Mouse (Mus musculus): Measurements from ENCODE around the gene Il4. TPM values are rescaled to one million over a fixed set of nuclear protein-coding genes. Genes with fewer than 3 reads are reported as not detected.

Il4 gene
- polyA plus RNA-seq, 1 experiment from 2014 or later, result 7.6 TPM

- Histone ChIP-seq H3K9ac (replicated peaks; ENCODE audit: low read depth, low read length) (no peak overlapping the region), H3K9me3 (ENCODE audit: control insufficient read depth, low read length) (no peaks in the 10 kb centered on the region), H3K36me3 (ENCODE audit: control insufficient read depth, insufficient read depth, low read length) (peaks cover 71% of the 10 kb centered on the region), H3K4me1 (ENCODE audit: control insufficient read depth, insufficient read depth, low read length) (no peaks in the 10 kb centered on the region), H3K27me3 (ENCODE audit: control insufficient read depth, insufficient read depth, low read length) (no peaks in the 10 kb centered on the region), H3K27ac (ENCODE audit: low read depth, low read length) (no peak overlapping the region), H3K4me3 (ENCODE audit: low read depth, low read length) (no peak overlapping the region), H3K4me2 (ENCODE audit: low read depth, low read length) (no peak overlapping the region)
- ATAC-seq (ENCODE audit: low read depth), result no peak
- WGBS, result 48% methylated on average over 15 of the region's 15 CpGs
Measured at GRCm38 (mm10) chr11:53590368-53590768, 28.1 kb downstream of the Il4 start.

GRCm38 (mm10) chr11:53588279-53588678 is 30.2 kb downstream of the Il4 start:
- Histone ChIP-seq H3K4me1 (ENCODE audit: control insufficient read depth, insufficient read depth, low read length) (no peaks in the 10 kb centered on the region), H3K36me3 (ENCODE audit: control insufficient read depth, insufficient read depth, low read length) (peaks cover 76% of the 10 kb centered on the region), H3K27me3 (ENCODE audit: control insufficient read depth, insufficient read depth, low read length) (no peaks in the 10 kb centered on the region), H3K9me3 (ENCODE audit: control insufficient read depth, low read length) (no peaks in the 10 kb centered on the region), H3K4me2 (ENCODE audit: low read depth, low read length) (no peak overlapping the region), H3K9ac (replicated peaks; ENCODE audit: low read depth, low read length) (no peak overlapping the region), H3K27ac (ENCODE audit: low read depth, low read length) (no peak overlapping the region), H3K4me3 (ENCODE audit: low read depth, low read length) (no peak overlapping the region)
- ATAC-seq (ENCODE audit: low read depth), result no peak
- WGBS, result 89% methylated on average over 8 of the region's 8 CpGs

- no peak overlapping the region for H3K4me3 ChIP-seq (ENCODE audit: low read depth, low read length)
- H3K9me3 ChIP-seq (ENCODE audit: control insufficient read depth, low read length), result no peaks in the 10 kb centered on the region
- 96% methylated on average over 6 of the region's 6 CpGs for WGBS
- H3K27ac ChIP-seq (ENCODE audit: low read depth, low read length), result no peak overlapping the region
- no peak for ATAC-seq (ENCODE audit: low read depth)
- H3K27me3 ChIP-seq (ENCODE audit: control insufficient read depth, insufficient read depth, low read length), result no peaks in the 10 kb centered on the region
- H3K4me2 ChIP-seq (ENCODE audit: low read depth, low read length), result no peak overlapping the region
- no peaks in the 10 kb centered on the region for H3K4me1 ChIP-seq (ENCODE audit: control insufficient read depth, insufficient read depth, low read length)
- H3K9ac ChIP-seq (replicated peaks; ENCODE audit: low read depth, low read length), result no peak overlapping the region
- peaks cover 62% of the 10 kb centered on the region for H3K36me3 ChIP-seq (ENCODE audit: control insufficient read depth, insufficient read depth, low read length)
Measured at GRCm38 (mm10) chr11:53585510-53585909, 33.0 kb downstream of the Il4 start.

- no peak overlapping the region for H3K9ac ChIP-seq (replicated peaks; ENCODE audit: low read depth, low read length)
- no peaks in the 10 kb centered on the region for H3K4me1 ChIP-seq (ENCODE audit: control insufficient read depth, insufficient read depth, low read length)
- no peak overlapping the region for H3K27ac ChIP-seq (ENCODE audit: low read depth, low read length)
- H3K4me3 ChIP-seq (ENCODE audit: low read depth, low read length), result no peak overlapping the region
- WGBS, result 58% methylated on average over 3 of the region's 3 CpGs
- no peak for ATAC-seq (ENCODE audit: low read depth)
- no peaks in the 10 kb centered on the region for H3K9me3 ChIP-seq (ENCODE audit: control insufficient read depth, low read length)
- H3K4me2 ChIP-seq (ENCODE audit: low read depth, low read length), result no peak overlapping the region
- peaks cover 60% of the 10 kb centered on the region for H3K36me3 ChIP-seq (ENCODE audit: control insufficient read depth, insufficient read depth, low read length)
- no peaks in the 10 kb centered on the region for H3K27me3 ChIP-seq (ENCODE audit: control insufficient read depth, insufficient read depth, low read length)
Measured at GRCm38 (mm10) chr11:53584849-53585248, 33.6 kb downstream of the Il4 start.

- H3K4me1 ChIP-seq (ENCODE audit: control insufficient read depth, insufficient read depth, low read length), result no peaks in the 10 kb centered on the region
- no peaks in the 10 kb centered on the region for H3K9me3 ChIP-seq (ENCODE audit: control insufficient read depth, low read length)
- ATAC-seq (ENCODE audit: low read depth), result no peak
- peaks cover 55% of the 10 kb centered on the region for H3K36me3 ChIP-seq (ENCODE audit: control insufficient read depth, insufficient read depth, low read length)
- WGBS, result 60% methylated on average over 10 of the region's 10 CpGs
- H3K4me2 ChIP-seq (ENCODE audit: low read depth, low read length), result no peak overlapping the region
- H3K27ac ChIP-seq (ENCODE audit: low read depth, low read length), result no peak overlapping the region
- H3K27me3 ChIP-seq (ENCODE audit: control insufficient read depth, insufficient read depth, low read length), result no peaks in the 10 kb centered on the region
- H3K9ac ChIP-seq (replicated peaks; ENCODE audit: low read depth, low read length), result no peak overlapping the region
- H3K4me3 ChIP-seq (ENCODE audit: low read depth, low read length), result no peak overlapping the region
Measured at GRCm38 (mm10) chr11:53583151-53583550, 35.3 kb downstream of the Il4 start.

- no peak overlapping the region for H3K4me3 ChIP-seq (ENCODE audit: low read depth, low read length)
- H3K4me1 ChIP-seq (ENCODE audit: control insufficient read depth, insufficient read depth, low read length), result no peaks in the 10 kb centered on the region
- H3K9me3 ChIP-seq (ENCODE audit: control insufficient read depth, low read length), result no peaks in the 10 kb centered on the region
- WGBS, result 96% methylated on average over 3 of the region's 3 CpGs
- ATAC-seq (ENCODE audit: low read depth), result no peak
- H3K4me2 ChIP-seq (ENCODE audit: low read depth, low read length), result no peak overlapping the region
- H3K36me3 ChIP-seq (ENCODE audit: control insufficient read depth, insufficient read depth, low read length), result peaks cover 45% of the 10 kb centered on the region
- no peaks in the 10 kb centered on the region for H3K27me3 ChIP-seq (ENCODE audit: control insufficient read depth, insufficient read depth, low read length)
- no peak overlapping the region for H3K9ac ChIP-seq (replicated peaks; ENCODE audit: low read depth, low read length)
- no peak overlapping the region for H3K27ac ChIP-seq (ENCODE audit: low read depth, low read length)
Measured at GRCm38 (mm10) chr11:53580562-53580961, 37.9 kb downstream of the Il4 start.

GRCm38 (mm10) chr11:53567224-53568014 is 51.0 kb downstream of the Il4 start, which contains the start of gene Kif3a:
TSS of gene Kif3a (plus strand) at chr11:53567379.
- Histone ChIP-seq H3K27ac (ENCODE audit: low read depth, low read length) (peak within 1 kb of the TSS; percentile 74), H3K4me3 (ENCODE audit: low read depth, low read length) (peak within 1 kb of the TSS; percentile 77)
- under 1% methylated on average over 66 of the region's 69 CpGs for WGBS

GRCm38 (mm10) chr11:53566646-53567045 is 51.8 kb downstream of the Il4 start:
- Histone ChIP-seq H3K9me3 (ENCODE audit: control insufficient read depth, low read length) (no peaks in the 10 kb centered on the region), H3K9ac (replicated peaks; ENCODE audit: low read depth, low read length) (peak overlapping the region; percentile 84), H3K4me2 (ENCODE audit: low read depth, low read length) (peak overlapping the region; percentile 52), H3K4me1 (ENCODE audit: control insufficient read depth, insufficient read depth, low read length) (peaks cover 18% of the 10 kb centered on the region), H3K27me3 (ENCODE audit: control insufficient read depth, insufficient read depth, low read length) (no peaks in the 10 kb centered on the region), H3K36me3 (ENCODE audit: control insufficient read depth, insufficient read depth, low read length) (peaks cover 4% of the 10 kb centered on the region; the same call in 1 of the 2 replicates), H3K27ac (ENCODE audit: low read depth, low read length) (no peak overlapping the region), H3K4me3 (ENCODE audit: low read depth, low read length) (peak overlapping the region; percentile 77)
- ATAC-seq (ENCODE audit: low read depth), result peak; percentile 26; the same call in 1 of the 2 replicates
- WGBS, result 94% methylated on average over 4 of the region's 4 CpGs

More at GRCm38 (mm10) chr11:53567224-53568014, 51.0 kb downstream of the Il4 start, which contains the start of gene Kif3a:
- H3K4me2 ChIP-seq (ENCODE audit: low read depth, low read length), result peak within 1 kb of the TSS; percentile 65
- no peaks in the 10 kb centered on the region for H3K27me3 ChIP-seq (ENCODE audit: control insufficient read depth, insufficient read depth, low read length)
- no peaks in the 10 kb centered on the region for H3K9me3 ChIP-seq (ENCODE audit: control insufficient read depth, low read length)
- peaks cover 4% of the 10 kb centered on the region; the same call in 1 of the 2 replicates for H3K36me3 ChIP-seq (ENCODE audit: control insufficient read depth, insufficient read depth, low read length)
- peak within 1 kb of the TSS; percentile 84 for H3K9ac ChIP-seq (replicated peaks; ENCODE audit: low read depth, low read length)
- peak; percentile 96 for ATAC-seq (ENCODE audit: low read depth)
- peaks cover 18% of the 10 kb centered on the region for H3K4me1 ChIP-seq (ENCODE audit: control insufficient read depth, insufficient read depth, low read length)

- Histone ChIP-seq H3K36me3 (ENCODE audit: control insufficient read depth, insufficient read depth, low read length) (no peaks in the 10 kb centered on the region), H3K4me2 (ENCODE audit: low read depth, low read length) (no peak overlapping the region), H3K4me1 (ENCODE audit: control insufficient read depth, insufficient read depth, low read length) (peaks cover 5% of the 10 kb centered on the region; the same call in 1 of the 2 replicates), H3K4me3 (ENCODE audit: low read depth, low read length) (no peak overlapping the region), H3K9ac (replicated peaks; ENCODE audit: low read depth, low read length) (no peak overlapping the region), H3K9me3 (ENCODE audit: control insufficient read depth, low read length) (no peaks in the 10 kb centered on the region), H3K27ac (ENCODE audit: low read depth, low read length) (no peak overlapping the region), H3K27me3 (ENCODE audit: control insufficient read depth, insufficient read depth, low read length) (no peaks in the 10 kb centered on the region)
- 89% methylated on average over 2 of the region's 2 CpGs for WGBS
- no peak for ATAC-seq (ENCODE audit: low read depth)
Measured at GRCm38 (mm10) chr11:53561986-53562385, 56.5 kb downstream of the Il4 start.

Data from neural tube, embryonic 14.5 days (tissue).